In genomic region chr8:19980346-19980726, GRCm38 (mm10) we compare ENCODE assay signal across 8 mouse cellular contexts.
DNase-seq lines count a peak whose midpoint lies in the region; ATAC-seq and TF ChIP-seq lines count a peak whose summit lies in the region.
"Not testable (repeated sequence)": the region's sequence is repeated elsewhere in the genome, so short reads cannot be mapped to it uniquely, and the experiment has no call there.

No protein-coding gene starts in this region.

- peak overlapping the region; percentile 57 to 76 for H3K4me3 ChIP-seq in ES-E14 (ENCODE audit: insufficient read depth in 1 of 2, low read depth in 1 of 2, low read length in 2 of 2, poor library complexity in 1 of 2, severe bottlenecking in 1 of 2)
- peak overlapping the region; percentile 53 for H3K4me3 ChIP-seq in forebrain, embryonic 16.5 days (replicated peaks; ENCODE audit: low read length)
- peak overlapping the region; percentile 42 for H3K4me3 ChIP-seq in hindbrain, embryonic 13.5 days
- peak overlapping the region; percentile 58 for H3K4me3 ChIP-seq in layer of hippocampus, adult 2 months
- peak overlapping the region; percentile 91 for H3K4me3 ChIP-seq in lung, adult 2 months (replicated peaks; ENCODE audit: extremely low read depth, low read depth, low read length)
- peak overlapping the region; percentile 42 for H3K4me3 ChIP-seq in midbrain, postnatal 0 days (ENCODE audit: low read depth, low read length)
- peak overlapping the region; percentile 51 for H3K4me3 ChIP-seq in stomach, postnatal 0 days (ENCODE audit: low read depth, low read length)

- H3K4me2 ChIP-seq in forebrain, embryonic 16.5 days (ENCODE audit: low read length): peak overlapping the region; percentile 66
- H3K4me2 ChIP-seq in hindbrain, embryonic 13.5 days: peak overlapping the region; percentile 59
- H3K4me2 ChIP-seq in midbrain, postnatal 0 days (ENCODE audit: low read depth, low read length, poor library complexity, severe bottlenecking): peak overlapping the region; percentile 54
- peak overlapping the region; percentile 68 for H3K4me2 ChIP-seq in stomach, postnatal 0 days (replicated peaks; ENCODE audit: low read depth)

- WGBS in forebrain, embryonic 16.5 days: 28% methylated on average over 26 of the region's 26 CpGs
- 27% methylated on average over 26 of the region's 26 CpGs for WGBS in hindbrain, embryonic 13.5 days
- 17% methylated on average over 26 of the region's 26 CpGs for WGBS in lung, adult 2 months
- 23% methylated on average over 26 of the region's 26 CpGs for WGBS in midbrain, postnatal 0 days
- 20% methylated on average over 26 of the region's 26 CpGs for WGBS in stomach, postnatal 0 days

- H3K27ac ChIP-seq in ES-E14 (ENCODE audit: insufficient read depth, low read depth, low read length, poor library complexity, severe bottlenecking); forebrain, embryonic 16.5 days (ENCODE audit: low read length); hindbrain, embryonic 13.5 days; midbrain, postnatal 0 days (ENCODE audit: low read depth, low read length): not testable (repeated sequence)
- 0 out of 2 replicates have a peak overlapping the region, but pooled peaks have one; percentile 48 for H3K27ac ChIP-seq in layer of hippocampus, adult 2 months
- peak overlapping the region; percentile 53 for H3K27ac ChIP-seq in stomach, postnatal 0 days (replicated peaks)

- TF ChIP-seq EP300 in stomach, postnatal 0 days (optimal IDR thresholded peaks at IDR 0.05): not testable (repeated sequence)

- not testable (repeated sequence) for H3K27me3 ChIP-seq in forebrain, embryonic 16.5 days (replicated peaks; ENCODE audit: control insufficient read depth, insufficient read depth, low read length); hindbrain, embryonic 13.5 days; midbrain, postnatal 0 days (ENCODE audit: insufficient read depth, low read length); stomach, postnatal 0 days (ENCODE audit: control insufficient read depth, insufficient read depth, low read length)

- TF ChIP-seq CTCF in layer of hippocampus, adult 2 months (conservative IDR thresholded peaks at IDR 0.05); lung, adult 2 months (IDR thresholded peaks at IDR 0.05; ENCODE audit: insufficient read depth, low read length); midbrain, postnatal 0 days (IDR thresholded peaks at IDR 0.05): not testable (repeated sequence)
- peak; percentile 34 for TF ChIP-seq CTCF in stomach, postnatal 0 days (IDR thresholded peaks at IDR 0.05; ENCODE audit: low read depth)

- not testable (repeated sequence) for H3K9me3 ChIP-seq in ES-E14 (ENCODE audit: control insufficient read depth, insufficient read depth, low read depth, low read length); forebrain, embryonic 16.5 days (ENCODE audit: control insufficient read depth, low read length); midbrain, postnatal 0 days (ENCODE audit: low read length); stomach, postnatal 0 days (ENCODE audit: control insufficient read depth, low read length)
- H3K9me3 ChIP-seq in hindbrain, embryonic 13.5 days: peaks cover 15% of the 10 kb centered on the region; the same call in 1 of the 2 replicates

- DNase-seq in ES-E14 (ENCODE audit: low read depth, low spot score); layer of hippocampus, adult 2 months (ENCODE audit: low spot score in 2 of 2); lung, adult 2 months; stomach, postnatal 0 days (ENCODE audit: low spot score): not testable (repeated sequence)
- peak; percentile 16 for DNase-seq in embryo, embryonic 10 days (ENCODE audit: low spot score)
- DNase-seq in midbrain, postnatal 0 days (ENCODE audit: low spot score): peak; percentile 2

- H3K4me1 ChIP-seq in ES-E14 (ENCODE audit: control insufficient read depth in 2 of 2, insufficient read depth in 2 of 2, low read length in 2 of 2, poor library complexity in 1 of 2); forebrain, embryonic 16.5 days (replicated peaks; ENCODE audit: control insufficient read depth, insufficient read depth, low read length); hindbrain, embryonic 13.5 days (replicated peaks); lung, adult 2 months (ENCODE audit: control insufficient read depth, insufficient read depth, low read length); midbrain, postnatal 0 days (ENCODE audit: insufficient read depth, low read length); stomach, postnatal 0 days (replicated peaks; ENCODE audit: control insufficient read depth, insufficient read depth): not testable (repeated sequence)

- not testable (repeated sequence) for H3K36me3 ChIP-seq in ES-E14 (ENCODE audit: control insufficient read depth, insufficient read depth, low read length, poor library complexity, severe bottlenecking); forebrain, embryonic 16.5 days (ENCODE audit: control insufficient read depth, insufficient read depth); hindbrain, embryonic 13.5 days; midbrain, postnatal 0 days (ENCODE audit: insufficient read depth, low read length); stomach, postnatal 0 days (ENCODE audit: control insufficient read depth, insufficient read depth, low read length)

- not testable (repeated sequence) for TF ChIP-seq POLR2A in lung, adult 2 months (IDR thresholded peaks at IDR 0.05; ENCODE audit: borderline replicate concordance, extremely low read depth, low read depth, low read length)

- peak overlapping the region; percentile 86 for H3K9ac ChIP-seq in ES-E14 (ENCODE audit: insufficient read depth, low read depth, low read length, poor library complexity, severe bottlenecking)
- peak overlapping the region; percentile 57 for H3K9ac ChIP-seq in forebrain, embryonic 16.5 days (replicated peaks; ENCODE audit: low read depth, low read length)
- peak overlapping the region; percentile 68 for H3K9ac ChIP-seq in hindbrain, embryonic 13.5 days
- peak overlapping the region; percentile 46 for H3K9ac ChIP-seq in midbrain, postnatal 0 days (replicated peaks; ENCODE audit: low read length, poor library complexity, severe bottlenecking)
- H3K9ac ChIP-seq in stomach, postnatal 0 days (ENCODE audit: low read length): peak overlapping the region; percentile 69

- ATAC-seq in forebrain, embryonic 16.5 days: peak; percentile 50
- ATAC-seq in hindbrain, embryonic 13.5 days (ENCODE audit: low FRiP score): 0 out of 2 replicates have a peak, but pooled peaks have one; percentile 28
- ATAC-seq in midbrain, postnatal 0 days (ENCODE audit: low FRiP score): peak; percentile 52
- ATAC-seq in stomach, postnatal 0 days (ENCODE audit: low FRiP score, low TSS enrichment): peak; percentile 38; the same call in 1 of the 2 replicates

- in situ Hi-C loops in ES-E14 (cut with MboI; ENCODE audit: low sequenced_read_pairs in 2 of 2, unreplicated experiment in 2 of 2): not testable (repeated sequence)
